Mouse (Mus musculus) ES-Bruce4 (cell line): ENCODE measurements around the gene Fhit. TPM values are rescaled to one million over a fixed set of nuclear protein-coding genes. Genes with fewer than 3 reads are reported as not detected.

Experiments
- H3K27ac ChIP-seq: 2 replicates; pipeline ENCODE4 v1.5.1; 2012; ENCODE audit warnings: low read length, inconsistent platforms; ENCODE audit not compliant: insufficient read depth
- H3K27me3 ChIP-seq: 2 replicates; pipeline ENCODE4 v1.6.1; 2012; ENCODE audit warnings: mild to moderate bottlenecking, low read length, inconsistent platforms; ENCODE audit not compliant: control insufficient read depth, poor library complexity, insufficient read depth, severe bottlenecking
- H3K36me3 ChIP-seq: 2 replicates; pipeline ENCODE4 v1.6.1; 2012; ENCODE audit warnings: inconsistent platforms, mild to moderate bottlenecking, low read length, moderate library complexity; ENCODE audit not compliant: control insufficient read depth, poor library complexity, insufficient read depth, severe bottlenecking
- H3K4me1 ChIP-seq: one replicate; pipeline ENCODE4 v1.8.1; 2011; ENCODE audit warnings: low read length; ENCODE audit not compliant: control insufficient read depth, insufficient read depth
- H3K4me3 ChIP-seq: 2 replicates; pipeline ENCODE4 v1.5.1; 2011; ENCODE audit warnings: low read depth, mild to moderate bottlenecking, low read length
- H3K9ac ChIP-seq: 2 replicates; pipeline ENCODE4 v1.6.1; 2012; ENCODE audit warnings: low read depth, mild to moderate bottlenecking, inconsistent platforms; ENCODE audit not compliant: poor library complexity, severe bottlenecking
- H3K9me3 ChIP-seq: replicated peaks from 2 replicates; pipeline ENCODE4 v1.6.1; 2012; ENCODE audit warnings: mild to moderate bottlenecking, low read length, inconsistent platforms; ENCODE audit not compliant: control insufficient read depth, poor library complexity, insufficient read depth, severe bottlenecking
- CTCF ChIP-seq: IDR thresholded peaks from one replicate; pipeline ENCODE4 v1.8.1; 2011; ENCODE audit warnings: low read depth, low read length
- EP300 ChIP-seq: IDR thresholded peaks from 2 replicates; pipeline ENCODE4 v1.6.1; 2011; ENCODE audit warnings: low read depth, low read length; ENCODE audit not compliant: insufficient read depth
- POLR2A ChIP-seq: IDR thresholded peaks from one replicate; pipeline ENCODE4 v1.8.1; 2011; ENCODE audit warnings: low read length; ENCODE audit not compliant: insufficient read depth
- polyA plus RNA-seq: library from polyadenylated mRNA; stranded (reverse); fragments of >200 nt; gene quantifications from 2 replicates; pipeline ENCODE4 v1.2.4, GENCODE M21; 2011; ENCODE audit warnings: low read depth; ENCODE audit not compliant: missing spikeins, insufficient read depth, insufficient read length

The Fhit gene
- polyA plus RNA-seq, 1 experiment, result not detected

DNA sequence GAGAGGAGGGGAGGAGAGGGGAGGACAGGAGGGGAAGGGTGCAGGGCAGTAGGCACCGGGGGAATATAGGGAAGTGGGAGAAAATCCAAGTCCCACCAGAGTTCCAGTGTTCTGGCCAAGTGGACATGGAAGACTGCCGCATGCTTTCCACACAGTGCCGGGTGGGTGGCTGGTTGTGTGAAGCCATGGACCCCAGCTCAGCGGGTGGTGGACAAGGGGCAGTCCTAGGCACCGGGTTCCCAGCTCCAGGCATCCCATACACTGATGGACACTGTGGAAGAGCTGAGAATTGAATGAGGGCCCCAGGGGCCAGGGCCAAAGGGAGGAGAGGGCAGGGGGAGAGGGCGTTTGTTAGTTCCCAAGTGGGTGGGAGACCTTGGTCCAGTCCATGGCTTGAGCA, 1123.8 kb downstream of the Fhit start:
- Histone ChIP-seq H3K9me3 (peaks cover 8% of the 10 kb centered on the region), H3K36me3 (no peaks in the 10 kb centered on the region), H3K27ac (no peak overlapping the region), H3K4me3 (no peak overlapping the region), H3K9ac (no peak overlapping the region), H3K27me3 (no peaks in the 10 kb centered on the region), H3K4me1 (no peaks in the 10 kb centered on the region)
- no peak for TF ChIP-seq POLR2A

- no peaks in the 10 kb centered on the region for H3K27me3 ChIP-seq
- H3K4me3 ChIP-seq, result no peak overlapping the region
- H3K9ac ChIP-seq, result no peak overlapping the region
- H3K9me3 ChIP-seq, result peaks cover 2% of the 10 kb centered on the region
- H3K36me3 ChIP-seq, result no peaks in the 10 kb centered on the region
- no peak overlapping the region for H3K27ac ChIP-seq
- H3K4me1 ChIP-seq, result no peaks in the 10 kb centered on the region
- TF ChIP-seq POLR2A, result no peak
Measured at GRCm38 (mm10) chr14:10036685-10037215, 1125.1 kb downstream of the Fhit start.

DNA sequence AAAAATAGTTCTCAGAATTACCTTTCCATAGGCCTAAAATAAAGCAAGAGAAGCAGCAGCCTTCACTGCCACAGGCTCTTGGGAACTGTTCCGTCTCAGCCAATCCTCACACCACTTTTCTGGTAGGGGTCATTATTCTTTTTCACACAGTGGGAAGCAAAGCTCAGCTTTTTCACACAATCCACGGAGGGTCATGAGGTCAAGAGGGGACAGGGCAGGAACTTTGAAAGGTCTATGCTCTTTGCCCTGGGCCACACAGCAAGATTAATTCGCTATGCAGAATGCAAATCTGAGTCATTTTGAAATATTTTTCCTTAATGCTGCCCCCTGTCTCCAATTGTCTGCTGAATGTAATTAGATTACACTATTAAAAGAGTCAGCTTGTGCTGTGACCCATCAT, 1126.2 kb downstream of the Fhit start:
- no peak for TF ChIP-seq EP300
- no peak for TF ChIP-seq CTCF
- no peak for TF ChIP-seq POLR2A
- Histone ChIP-seq H3K27me3 (no peaks in the 10 kb centered on the region), H3K9me3 (no peaks in the 10 kb centered on the region), H3K4me1 (no peaks in the 10 kb centered on the region), H3K9ac (no peak overlapping the region), H3K36me3 (no peaks in the 10 kb centered on the region), H3K27ac (no peak overlapping the region), H3K4me3 (no peak overlapping the region)

GRCm38 (mm10) chr14:10035270-10035669, 1126.6 kb downstream of the Fhit start:
- H3K36me3 ChIP-seq, result no peaks in the 10 kb centered on the region
- no peak overlapping the region for H3K9ac ChIP-seq
- no peaks in the 10 kb centered on the region for H3K27me3 ChIP-seq
- no peak overlapping the region for H3K27ac ChIP-seq
- no peaks in the 10 kb centered on the region for H3K4me1 ChIP-seq
- TF ChIP-seq CTCF, result no peak
- TF ChIP-seq POLR2A, result no peak
- no peak for TF ChIP-seq EP300
- H3K4me3 ChIP-seq, result no peak overlapping the region
- no peaks in the 10 kb centered on the region for H3K9me3 ChIP-seq

DNA sequence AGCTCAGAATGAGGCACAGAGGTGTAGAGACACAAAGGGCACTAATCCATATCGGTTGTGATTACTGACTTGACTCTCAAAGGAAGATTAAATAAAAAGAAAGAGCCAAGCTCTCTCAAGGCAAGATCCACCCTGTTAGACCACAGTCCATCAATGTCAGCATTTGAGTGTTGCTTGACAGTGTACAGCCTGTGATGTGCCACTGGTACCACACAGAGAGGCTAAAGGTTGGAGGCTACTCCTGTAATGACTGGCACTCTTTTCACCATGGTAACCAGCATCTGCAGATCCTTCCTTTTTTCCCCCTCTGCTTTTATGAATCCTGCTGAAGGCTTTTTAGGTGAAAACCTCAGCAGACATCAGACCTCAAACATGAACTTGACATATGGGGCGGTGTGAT, 1138.5 kb downstream of the Fhit start:
- Histone ChIP-seq H3K27ac (no peak overlapping the region), H3K27me3 (no peaks in the 10 kb centered on the region), H3K4me3 (no peak overlapping the region), H3K36me3 (no peaks in the 10 kb centered on the region), H3K9me3 (no peaks in the 10 kb centered on the region), H3K4me1 (no peaks in the 10 kb centered on the region), H3K9ac (no peak overlapping the region)
- TF ChIP-seq EP300, result no peak
- TF ChIP-seq CTCF, result no peak
- TF ChIP-seq POLR2A, result no peak

DNA sequence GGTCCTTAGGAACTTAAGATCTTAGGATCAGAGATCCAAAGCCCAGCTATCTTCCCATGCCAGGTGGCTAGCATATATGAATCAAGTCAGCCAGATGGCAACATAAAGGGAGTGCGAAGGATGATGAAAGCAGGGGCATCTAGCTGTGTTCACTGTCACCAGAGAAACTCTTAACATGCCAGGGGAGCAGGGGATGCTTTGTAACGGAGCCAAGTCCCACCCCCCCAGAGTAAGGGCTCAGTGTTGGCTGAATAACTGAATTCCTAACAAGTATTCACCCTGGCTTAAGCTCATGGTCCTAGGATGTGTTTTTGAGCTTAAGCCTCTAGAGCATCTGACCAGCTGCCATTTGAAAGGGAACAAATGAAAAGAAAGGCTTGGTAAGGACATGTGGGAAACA, 1139.5 kb downstream of the Fhit start:
- TF ChIP-seq CTCF (no peak), EP300 (no peak), POLR2A (no peak)
- Histone ChIP-seq H3K4me1 (no peaks in the 10 kb centered on the region), H3K36me3 (no peaks in the 10 kb centered on the region), H3K27ac (no peak overlapping the region), H3K9ac (no peak overlapping the region), H3K9me3 (no peaks in the 10 kb centered on the region), H3K4me3 (no peak overlapping the region), H3K27me3 (no peaks in the 10 kb centered on the region)
